Mouse (Mus musculus): ENCODE measurements around the gene Isy1.

DNA sequence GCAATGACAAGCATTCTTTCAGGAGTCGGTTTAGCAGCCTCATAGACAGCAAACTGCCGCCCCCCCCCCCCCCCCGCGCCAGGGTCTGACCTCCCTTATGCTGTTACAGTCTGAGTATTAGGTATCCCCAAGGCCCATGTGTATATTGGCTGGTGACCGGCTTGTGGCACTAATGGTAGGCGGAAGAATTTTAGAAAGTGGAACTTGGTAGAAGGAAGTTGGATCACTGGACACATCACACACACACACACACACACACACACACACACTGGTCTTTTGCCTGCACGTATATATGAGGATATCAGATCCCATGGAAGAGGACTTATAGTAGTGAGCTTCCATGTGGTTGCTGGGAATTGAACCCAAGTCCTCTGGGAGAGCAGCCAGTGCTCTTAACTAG, 36.1 kb downstream of the Isy1 start:
- TF ChIP-seq CTCF (IDR thresholded peaks at IDR 0.05; ENCODE audit: insufficient read depth, low read length) (no peak), POLR2A (IDR thresholded peaks at IDR 0.05; ENCODE audit: borderline replicate concordance, extremely low read depth, low read depth, low read length) (no peak)
